Mouse (Mus musculus) gastrocnemius, postnatal 36 days (tissue): ENCODE measurements at regions not wholly inside any gene's neighbourhood (a gene's known extent, or its start where the extent isn't known, plus 50 kb on each side); places are given as distances from the start of the nearest gene placed in this dataset.
"Not testable (repeated sequence)": the region's sequence is repeated elsewhere in the genome, so short reads cannot be mapped to it uniquely, and the experiment has no call there.

ENCODE experiments used
- DNase-seq, 2 experiments: peaks; one replicate each; pipeline ENCODE4 v3.0.0; 2022
- intact Hi-C: fragments of 180-260 bp; cut with DNase I; formaldehyde crosslinking; loops from one replicate; pipeline ENCODE4 v1.15.1; 2025

GRCm38 (mm10) chr5:42884251-42884650 lies 348.7 kb upstream of the Cpeb2 start:
- intact Hi-C loops: no loop called here
- DNase-seq: no peak

GRCm38 (mm10) chr5:42891890-42892289 lies 341.1 kb upstream of the Cpeb2 start:
- DNase-seq: no peak
- intact Hi-C loops: no loop called here

GRCm38 (mm10) chr5:42906136-42906535 lies 326.8 kb upstream of the Cpeb2 start:
- no peak for DNase-seq
- intact Hi-C loops: no loop called here

- DNase-seq: no peak
- intact Hi-C loops: no loop called here
These were observed 313.6 kb upstream of the Cpeb2 start for GRCm38 (mm10) chr5:42919328-42919727.

GRCm38 (mm10) chr5:42932106-42932505 lies 300.9 kb upstream of the Cpeb2 start:
- intact Hi-C loops: no loop called here

GRCm38 (mm10) chr5:42959296-42959862 lies 273.6 kb upstream of the Cpeb2 start:
- no peak for DNase-seq
- intact Hi-C loops: no loop called here

More at GRCm38 (mm10) chr5:42932106-42932505, 300.9 kb upstream of the Cpeb2 start:
- no peak for DNase-seq

- intact Hi-C loops, DNase-seq: not testable (repeated sequence)
These were observed 266.0 kb upstream of the Cpeb2 start for GRCm38 (mm10) chr5:42966952-42967351.

GRCm38 (mm10) chr5:42969209-42969608 lies 263.8 kb upstream of the Cpeb2 start:
- intact Hi-C loops: no loop called here
- DNase-seq: no peak

- intact Hi-C loops: no loop called here
- no peak for DNase-seq
These were observed 263.3 kb upstream of the Cpeb2 start for GRCm38 (mm10) chr5:42969621-42970020.

- intact Hi-C loops: no loop called here
These were observed 255.9 kb upstream of the Cpeb2 start for GRCm38 (mm10) chr5:42977108-42977507.

GRCm38 (mm10) chr5:42980946-42981650 lies 251.9 kb upstream of the Cpeb2 start:
- intact Hi-C loops: loop anchor here (10.0 kb wide), 2 partner anchors 254 to 384 kb away; partner anchors contain the start of gene Cpeb2
- DNase-seq: no peak

More at GRCm38 (mm10) chr5:42977108-42977507, 255.9 kb upstream of the Cpeb2 start:
- DNase-seq: no peak

GRCm38 (mm10) chr5:42986203-42986602 lies 246.8 kb upstream of the Cpeb2 start:
- intact Hi-C loops: loop anchor here (10.0 kb wide), 2 partner anchors 249 to 379 kb away; partner anchors contain the start of gene Cpeb2
- peak in 1 of 2 experiments; percentile 14 for DNase-seq

GRCm38 (mm10) chr5:42987710-42988466 lies 245.1 kb upstream of the Cpeb2 start:
- intact Hi-C loops: loop anchor here (10.0 kb wide), 2 partner anchors 247 to 377 kb away; partner anchors contain the start of gene Cpeb2
- DNase-seq: no peak

GRCm38 (mm10) chr5:42989287-42989686 lies 243.7 kb upstream of the Cpeb2 start:
- intact Hi-C loops: loop anchor here (10.0 kb wide), 2 partner anchors 246 to 376 kb away; partner anchors contain the start of gene Cpeb2
- no peak for DNase-seq

- no peak for DNase-seq
- intact Hi-C loops: no loop called here
These were observed 208.9 kb upstream of the Cpeb2 start for GRCm38 (mm10) chr5:43024006-43024593.

GRCm38 (mm10) chr5:43031285-43031684 lies 201.7 kb upstream of the Cpeb2 start:
- intact Hi-C loops: no loop called here
- no peak for DNase-seq

GRCm38 (mm10) chr5:43031916-43032315 lies 201.1 kb upstream of the Cpeb2 start:
- intact Hi-C loops: no loop called here
- no peak for DNase-seq

- intact Hi-C loops: no loop called here
These were observed 198.5 kb upstream of the Cpeb2 start for GRCm38 (mm10) chr5:43034421-43034820.

GRCm38 (mm10) chr5:43037592-43037991 lies 195.4 kb upstream of the Cpeb2 start:
- DNase-seq: no peak
- intact Hi-C loops: no loop called here

More at GRCm38 (mm10) chr5:43034421-43034820, 198.5 kb upstream of the Cpeb2 start:
- DNase-seq: no peak

GRCm38 (mm10) chr5:43039525-43039924 lies 193.4 kb upstream of the Cpeb2 start:
- intact Hi-C loops: no loop called here
- DNase-seq: no peak

GRCm38 (mm10) chr5:43042585-43042984 lies 190.4 kb upstream of the Cpeb2 start:
- DNase-seq: no peak
- intact Hi-C loops: no loop called here
